Mouse (Mus musculus) gastrocnemius, postnatal 36 days (tissue): Measurements from ENCODE around the gene Slc22a1. TPM values are rescaled to one million over a fixed set of nuclear protein-coding genes. Genes with fewer than 3 reads are reported as not detected.

Source experiments
- DNase-seq, 2 experiments: peaks; one replicate each; pipeline ENCODE4 v3.0.0; 2022
- intact Hi-C: fragments of 180-260 bp; cut with DNase I; formaldehyde crosslinking; loops from one replicate; pipeline ENCODE4 v1.15.1; 2025
- long read RNA-seq, 2 experiments: library from polyadenylated mRNA; stranded (forward); transcript quantifications; one replicate each; pipeline ENCODE4 v2.0.0; 2021
- total RNA-seq, 2 experiments: library from RNA; stranded (reverse); gene quantifications; 2 replicates each; pipeline ENCODE4 v1.2.3; 2021

The Slc22a1 gene
- not detected for total RNA-seq
- long read RNA-seq, experiment 1, result 0 reads
- long read RNA-seq, experiment 2, result 0 reads

GRCm38 (mm10) chr17:12675646-12676045, at the start of gene Slc22a1:
Gene Slc22a1 (minus strand): TSS chr17:12675829.
- intact Hi-C loops, result no loop called here
- DNase-seq, result no peak

GRCm38 (mm10) chr17:12724767-12725744, 49.4 kb upstream of the Slc22a1 start:
- intact Hi-C loops, result no loop called here
- DNase-seq, result peak in 1 of 2 experiments; percentile 31

DNA sequence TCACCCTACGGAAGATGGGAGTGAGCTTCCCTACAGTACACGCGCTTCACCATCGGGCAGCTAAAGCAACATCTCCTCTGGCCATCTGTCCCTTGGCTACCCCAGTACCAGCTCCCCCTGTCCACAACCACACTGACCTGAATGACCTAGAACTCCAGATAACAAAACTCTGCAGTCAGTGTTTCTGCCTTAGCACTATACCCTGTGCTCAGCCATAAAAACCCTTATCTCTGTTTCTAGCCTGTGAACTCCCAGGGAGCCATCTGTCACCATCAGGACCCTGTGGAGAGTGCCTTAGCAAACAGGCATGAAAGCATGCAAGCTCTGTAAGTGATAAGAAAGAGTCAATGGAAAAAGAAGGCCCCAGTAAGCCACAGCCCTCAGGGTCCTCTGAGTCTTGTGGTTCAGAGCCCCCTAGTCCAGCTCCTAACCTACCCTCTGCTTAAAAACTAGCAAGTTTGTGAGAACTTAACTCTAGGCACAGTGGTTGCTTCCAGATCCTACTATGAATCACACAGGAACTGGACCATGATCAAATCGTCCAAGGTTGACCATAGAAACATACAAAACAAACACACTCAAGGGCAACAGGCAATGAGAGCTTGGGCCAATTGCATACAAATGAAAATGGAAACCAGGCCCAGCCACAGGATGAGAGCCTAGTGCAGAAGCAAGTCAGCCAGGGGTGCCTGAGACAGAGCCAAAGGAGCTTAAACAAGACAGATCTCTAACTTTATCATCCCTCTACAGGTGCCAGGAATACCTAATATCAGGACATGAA, 48.5 kb upstream of the Slc22a1 start:
- intact Hi-C loops, result loop anchor here (2.0 kb wide), 1 partner anchor 45 kb away; the partner anchor contains the start of gene Igf2r
- DNase-seq, result no peak

GRCm38 (mm10) chr17:12722622-12723021, 47.0 kb upstream of the Slc22a1 start:
- peak; percentile 43 to 64 for DNase-seq
- intact Hi-C loops, result loop anchor here (2.0 kb wide), 1 partner anchor 46 kb away; the partner anchor contains the start of gene Igf2r

DNA sequence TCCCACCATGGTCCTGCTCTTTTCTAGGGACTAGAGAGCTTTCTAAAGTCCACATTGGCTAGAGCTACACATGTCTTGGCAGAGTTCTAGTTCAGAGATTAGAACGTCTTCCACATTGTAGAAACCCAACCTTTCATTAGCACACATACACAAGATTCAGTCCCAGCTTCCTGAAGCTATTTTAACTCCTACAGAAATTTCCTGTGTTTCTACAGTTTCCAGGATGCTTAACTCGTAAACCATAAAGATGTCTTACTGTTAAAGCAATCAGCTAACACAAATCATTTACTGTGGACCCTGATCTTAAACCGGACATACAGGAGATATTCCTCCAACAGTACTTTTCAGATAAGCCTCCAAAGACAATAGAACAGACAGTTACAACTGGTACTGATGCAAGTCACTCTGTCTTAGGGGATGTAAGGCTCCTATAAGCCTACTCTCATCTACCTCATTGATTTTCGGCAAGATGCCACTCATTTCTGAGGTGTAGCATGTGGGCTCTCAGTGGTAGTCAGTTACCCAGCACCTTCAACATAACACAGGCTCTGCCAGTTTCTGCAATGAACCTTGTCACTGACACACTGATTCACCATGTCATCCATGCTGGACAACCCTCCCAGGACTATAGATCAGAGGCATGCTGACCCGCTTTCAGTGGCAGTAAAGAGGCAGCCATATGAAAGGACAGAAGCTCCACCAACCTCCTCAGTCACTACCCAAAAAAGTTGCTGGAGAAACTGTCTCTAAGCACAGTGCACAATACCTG, 45.7 kb upstream of the Slc22a1 start:
- intact Hi-C loops, result no loop called here
- DNase-seq, result no peak

GRCm38 (mm10) chr17:12718251-12718650, 42.6 kb upstream of the Slc22a1 start:
- intact Hi-C loops, result no loop called here
- DNase-seq, result no peak

DNA sequence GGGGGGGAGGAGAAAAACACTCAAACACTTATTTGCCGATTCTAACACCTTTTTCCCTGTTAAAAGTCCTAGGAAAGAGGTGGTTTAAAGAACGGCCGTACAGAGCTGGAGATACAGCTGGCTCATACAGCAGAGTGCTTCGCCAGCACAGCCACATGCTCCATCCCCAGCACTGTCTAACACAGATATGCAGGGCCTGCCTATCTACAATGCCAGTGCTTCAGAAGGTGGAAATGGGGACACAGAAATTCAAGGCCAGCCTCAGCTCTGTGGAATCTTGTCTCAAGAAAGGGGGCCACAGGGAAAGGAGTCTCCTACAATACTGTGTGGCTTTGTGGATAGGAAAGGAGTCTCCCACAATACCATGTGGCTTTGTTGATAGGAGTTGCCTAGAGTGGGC, 41.8 kb upstream of the Slc22a1 start:
- intact Hi-C loops, result no loop called here
- DNase-seq, result no peak

GRCm38 (mm10) chr17:12715032-12715431, 39.4 kb upstream of the Slc22a1 start:
- intact Hi-C loops, result no loop called here
- no peak for DNase-seq

- DNase-seq, result no peak
- intact Hi-C loops, result no loop called here
Observed at GRCm38 (mm10) chr17:12714080-12714561, 38.5 kb upstream of the Slc22a1 start.

- intact Hi-C loops, result loop anchor here (2.0 kb wide), 1 partner anchor 98 kb away; no protein-coding TSS in a partner anchor
- DNase-seq, result no peak
Observed at GRCm38 (mm10) chr17:12712993-12713392, 37.4 kb upstream of the Slc22a1 start.

GRCm38 (mm10) chr17:12712191-12712590, 36.6 kb upstream of the Slc22a1 start:
- intact Hi-C loops, result loop anchor here (2.0 kb wide), 1 partner anchor 99 kb away; no protein-coding TSS in a partner anchor
- no peak for DNase-seq

- intact Hi-C loops, result no loop called here
- no peak for DNase-seq
Observed at GRCm38 (mm10) chr17:12710976-12711375, 35.3 kb upstream of the Slc22a1 start.

DNA sequence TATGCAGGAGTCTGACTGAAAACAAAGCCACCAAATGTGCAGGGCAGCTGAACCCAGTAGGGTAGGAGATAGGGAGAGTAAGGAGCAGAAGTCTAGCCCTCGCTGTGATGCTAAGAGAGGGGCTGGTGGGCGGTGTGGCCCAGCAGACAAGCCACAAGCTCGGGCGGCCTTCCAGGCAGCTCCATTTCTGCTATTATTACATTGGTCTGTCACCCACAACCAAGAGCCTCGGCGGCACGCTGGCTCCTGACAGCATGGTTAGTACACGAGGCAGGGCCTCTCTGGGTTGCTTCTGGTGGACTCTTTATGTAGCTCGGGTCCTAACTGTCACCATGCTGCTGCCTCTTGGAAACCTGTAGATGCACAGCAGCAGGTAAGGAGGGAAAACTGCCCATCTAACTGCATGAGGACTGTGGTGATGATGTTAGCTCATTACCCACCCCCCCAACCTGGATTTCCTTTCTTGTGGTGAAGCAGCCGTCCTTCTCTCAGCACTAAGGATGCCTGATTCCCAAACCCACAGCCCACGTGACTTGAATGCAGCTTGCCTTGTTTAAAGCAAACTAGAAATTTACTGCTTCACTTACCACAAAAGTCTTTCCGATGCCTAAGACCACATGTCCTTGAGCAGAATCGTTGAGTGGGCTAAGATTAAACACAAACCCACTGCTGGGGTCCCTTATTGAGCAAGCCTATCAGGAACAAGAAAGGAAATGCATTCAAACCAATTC, 34.6 kb upstream of the Slc22a1 start:
- intact Hi-C loops, result no loop called here

DNA sequence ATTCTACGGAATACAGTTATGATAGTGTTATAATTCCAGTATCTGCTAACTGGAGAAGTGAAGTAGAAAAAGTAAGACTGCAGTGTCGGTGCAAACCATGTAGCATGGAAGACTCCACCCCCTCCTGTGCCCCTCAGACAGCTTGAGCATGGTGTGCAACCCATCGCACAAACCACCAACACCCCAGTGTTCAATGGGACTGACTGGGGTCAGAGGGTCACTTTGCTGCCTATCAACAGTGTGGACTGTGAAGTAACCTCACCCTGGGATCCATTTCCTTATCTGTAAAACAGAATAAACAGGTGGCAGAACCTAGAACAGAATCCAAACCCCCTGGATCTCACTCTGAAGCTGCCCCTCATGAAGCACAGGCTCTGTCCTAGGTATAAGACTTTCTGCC, 32.8 kb upstream of the Slc22a1 start:
- intact Hi-C loops, result no loop called here
- DNase-seq, result no peak

More for the DNA sequence above, 34.6 kb upstream of the Slc22a1 start:
- no peak for DNase-seq

GRCm38 (mm10) chr17:12706590-12707049, 31.0 kb upstream of the Slc22a1 start:
- intact Hi-C loops, result no loop called here

GRCm38 (mm10) chr17:12702901-12703300, 27.3 kb upstream of the Slc22a1 start:
- intact Hi-C loops, result no loop called here
- DNase-seq, result no peak

More at GRCm38 (mm10) chr17:12706590-12707049, 31.0 kb upstream of the Slc22a1 start:
- DNase-seq, result no peak

DNA sequence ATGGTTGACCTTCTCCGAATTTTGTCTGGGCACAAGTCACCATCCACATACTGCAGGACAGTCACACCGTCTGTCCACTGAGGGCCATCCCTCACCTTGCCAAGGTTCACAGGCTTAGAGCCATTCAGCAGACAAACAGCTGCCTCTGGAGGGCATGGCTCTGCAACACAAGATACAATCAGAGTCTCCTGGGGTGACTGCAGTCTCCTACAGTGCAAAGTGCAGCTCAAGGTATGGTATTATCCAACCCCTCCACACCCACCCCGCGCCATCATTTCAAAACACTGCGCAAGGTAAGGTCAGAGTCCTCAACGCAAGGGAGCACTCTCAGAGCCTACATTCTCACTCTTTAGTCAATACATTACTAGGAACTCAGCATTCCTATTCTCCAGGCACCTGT, 24.7 kb upstream of the Slc22a1 start:
- intact Hi-C loops, result no loop called here
- no peak for DNase-seq

DNA sequence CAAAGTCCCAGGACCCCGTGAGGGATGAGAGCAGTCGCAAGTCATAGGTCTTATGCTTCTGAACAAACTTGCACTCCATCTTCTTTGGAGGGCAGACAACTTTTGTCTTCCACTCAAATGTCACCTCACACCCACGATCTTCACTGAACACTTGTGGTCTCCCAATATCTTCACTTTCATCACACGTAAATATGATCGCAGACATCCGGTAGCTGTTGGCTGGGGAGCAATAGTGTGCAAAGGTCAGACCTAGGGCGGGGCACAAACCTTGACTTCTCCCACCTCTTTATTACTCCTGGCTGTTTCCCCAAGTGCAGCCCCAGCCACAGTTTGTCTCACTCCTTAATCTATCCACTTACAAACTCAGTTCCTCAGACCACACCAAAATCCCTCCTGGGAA, 16.3 kb upstream of the Slc22a1 start:
- DNase-seq, result no peak
- intact Hi-C loops, result no loop called here

DNA sequence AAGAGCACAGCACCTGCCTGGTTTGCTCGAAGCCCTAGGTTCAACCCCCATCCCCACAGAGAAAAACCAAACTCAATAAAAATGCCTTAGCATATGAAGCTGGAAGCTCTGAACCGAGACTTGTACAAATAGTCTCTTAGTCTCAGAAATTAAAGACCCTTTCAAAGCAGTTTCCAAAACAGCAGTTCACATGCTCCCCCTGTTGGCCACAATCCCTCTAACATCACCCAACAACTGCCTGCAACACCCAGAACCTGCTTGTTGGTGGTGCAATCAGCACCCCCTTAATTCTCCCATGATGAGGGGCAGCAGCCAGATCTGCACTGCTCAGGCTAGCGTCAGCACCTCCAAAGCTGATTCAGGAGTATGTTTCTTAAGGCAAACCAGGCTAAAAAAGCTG, 13.9 kb upstream of the Slc22a1 start:
- intact Hi-C loops, result no loop called here
- DNase-seq, result no peak
